Comparison of ENCODE assay signal across 10 mouse cellular contexts in genomic region chr12:113224206-113224605, GRCm38 (mm10). TPM values are rescaled to one million over a fixed set of nuclear protein-coding genes. Genes with fewer than 3 reads are reported as not detected.
DNase-seq lines count a peak whose midpoint lies in the region; ATAC-seq and TF ChIP-seq lines count a peak whose summit lies in the region.
"Had no signal": no experiment of that assay in that cellular context is flagged by ENCODE, and none has a peak within 500 bp of the region (broad histone marks: within the 10 kb centered on the region; RNA-seq: fewer than 3 reads in every experiment).

No protein-coding gene starts in this region.

- H3K27ac ChIP-seq in lung, embryonic 14.5 days (ENCODE audit: low read depth) = no peak overlapping the region
- no peak overlapping the region for H3K27ac ChIP-seq in stomach, postnatal 0 days (replicated peaks)
- H3K27ac ChIP-seq: embryonic facial prominence, embryonic 12.5 days had no signal

- no peaks in the 10 kb centered on the region for H3K9me3 ChIP-seq in E14TG2a.4 (ENCODE audit: low read length)
- no peaks in the 10 kb centered on the region for H3K9me3 ChIP-seq in lung, embryonic 14.5 days (ENCODE audit: low read depth, low read length)
- no peaks in the 10 kb centered on the region for H3K9me3 ChIP-seq in stomach, postnatal 0 days (ENCODE audit: control insufficient read depth, low read length)
- H3K9me3 ChIP-seq: heart, embryonic 12.5 days had no signal

- H3K9ac ChIP-seq in lung, embryonic 14.5 days = no peak overlapping the region
- no peak overlapping the region for H3K9ac ChIP-seq in stomach, postnatal 0 days (ENCODE audit: low read length)
- H3K9ac ChIP-seq: embryonic facial prominence, embryonic 12.5 days; heart, embryonic 12.5 days had no signal

- WGBS in lung, embryonic 14.5 days = 74% methylated on average over 5 of the region's 5 CpGs
- 69% methylated on average over 5 of the region's 5 CpGs for WGBS in stomach, postnatal 0 days

- no peaks in the 10 kb centered on the region for H3K36me3 ChIP-seq in E14TG2a.4 (ENCODE audit: insufficient read depth, low read length)
- no peaks in the 10 kb centered on the region for H3K36me3 ChIP-seq in lung, embryonic 14.5 days (ENCODE audit: insufficient read depth)
- H3K36me3 ChIP-seq in stomach, postnatal 0 days (ENCODE audit: control insufficient read depth, insufficient read depth, low read length) = no peaks in the 10 kb centered on the region
- H3K36me3 ChIP-seq: embryonic facial prominence, embryonic 12.5 days; heart, embryonic 12.5 days had no signal

- H3K27me3 ChIP-seq in E14TG2a.4 (ENCODE audit: insufficient read depth, low read length) = no peaks in the 10 kb centered on the region
- no peaks in the 10 kb centered on the region for H3K27me3 ChIP-seq in lung, embryonic 14.5 days (ENCODE audit: insufficient read depth, low read length)
- no peaks in the 10 kb centered on the region for H3K27me3 ChIP-seq in stomach, postnatal 0 days (ENCODE audit: control insufficient read depth, insufficient read depth, low read length)
- H3K27me3 ChIP-seq: embryonic facial prominence, embryonic 12.5 days; heart, embryonic 12.5 days had no signal

- peak; percentile 17 to 21 for DNase-seq in kidney, postnatal 4 days
- DNase-seq in kidney, postnatal 14 days = no peak
- no peak for DNase-seq in lung, embryonic 14.5 days
- DNase-seq in stomach, postnatal 0 days (ENCODE audit: low spot score) = peak; percentile 34
- DNase-seq in layer of hippocampus, postnatal 36 days = no peak
- no peak for DNase-seq in frontal cortex, postnatal 25 days (ENCODE audit: low spot score in 2 of 2)

- TF ChIP-seq CTCF in E14TG2a.4 (conservative IDR thresholded peaks at IDR 0.05; ENCODE audit: low read length) = peak; percentile 26
- peak; percentile 34 for TF ChIP-seq CTCF in lung, embryonic 14.5 days (IDR thresholded peaks at IDR 0.05; ENCODE audit: low read depth)
- TF ChIP-seq CTCF in stomach, postnatal 0 days (IDR thresholded peaks at IDR 0.05; ENCODE audit: low read depth) = peak; percentile 62

- no peak for ATAC-seq in lung, embryonic 14.5 days (ENCODE audit: insufficient read depth)
- no peak for ATAC-seq in stomach, postnatal 0 days (ENCODE audit: low FRiP score, low TSS enrichment)
- ATAC-seq in erythroblast, adult 5-6 weeks (replicated peaks; ENCODE audit: low FRiP score, poor library complexity, severe bottlenecking) = no peak

- H3K4me2 ChIP-seq in lung, embryonic 14.5 days = no peak overlapping the region
- H3K4me2 ChIP-seq in stomach, postnatal 0 days (replicated peaks; ENCODE audit: low read depth) = no peak overlapping the region
- H3K4me2 ChIP-seq: embryonic facial prominence, embryonic 12.5 days; heart, embryonic 12.5 days had no signal

- H3K4me1 ChIP-seq in E14TG2a.4 (replicated peaks; ENCODE audit: low read depth, low read length) = peaks cover 13% of the 10 kb centered on the region
- H3K4me1 ChIP-seq in lung, embryonic 14.5 days (ENCODE audit: insufficient read depth) = no peaks in the 10 kb centered on the region
- H3K4me1 ChIP-seq in stomach, postnatal 0 days (replicated peaks; ENCODE audit: control insufficient read depth, insufficient read depth) = no peaks in the 10 kb centered on the region
- H3K4me1 ChIP-seq: embryonic facial prominence, embryonic 12.5 days had no signal

- H3K4me3 ChIP-seq in E14TG2a.4 (replicated peaks; ENCODE audit: low read length) = no peak overlapping the region
- H3K4me3 ChIP-seq in lung, embryonic 14.5 days (ENCODE audit: low read depth, low read length) = no peak overlapping the region
- H3K4me3 ChIP-seq in stomach, postnatal 0 days (ENCODE audit: low read depth, low read length) = no peak overlapping the region
- H3K4me3 ChIP-seq: embryonic facial prominence, embryonic 12.5 days; heart, embryonic 12.5 days had no signal

- TF ChIP-seq EP300 in stomach, postnatal 0 days (optimal IDR thresholded peaks at IDR 0.05) = no peak

RNA-seq across cellular contexts. Expression of gene Tmem121, which starts 38.5 kb away (rescaled TPM):
- polyA plus RNA-seq in lung, embryonic 14.5 days (2014; fragmentation: Nextera tagmentation; extraction: Ambion mirVana) = 4.3 and 6.1 TPM in 2 replicates
- polyA plus RNA-seq in stomach, postnatal 0 days (2015; fragmentation: Nextera tagmentation; extraction: Ambion mirVana) = 4.2 and 4.6 TPM in 2 replicates
- not detected in 2 replicates for total RNA-seq in erythroblast, adult 5-6 weeks (2015; ENCODE audit: low replicate concordance)
- 1.0 TPM in 1 of 2 replicates, not detected in the other for total RNA-seq in erythroblast, adult 5-6 weeks (2017; ENCODE audit: low replicate concordance)
- total RNA-seq in layer of hippocampus, postnatal 36 days (2021) = 10 to 100 TPM; 20.5 to 23.8 TPM

Comparison
In these comparisons a context has a peak if more than half of its experiments do, and no peak if none do; other contexts are left out.
1. DNase-seq: peak in kidney, postnatal 4 days (2 of 2) and stomach, postnatal 0 days (single experiment); none in kidney, postnatal 14 days (single experiment), lung, embryonic 14.5 days (single experiment), layer of hippocampus, postnatal 36 days (0 of 2) and frontal cortex, postnatal 25 days (0 of 2).
2. RNA of gene Tmem121, which starts 38.5 kb away (total RNA-seq): 20.5 to 23.8 TPM in layer of hippocampus, postnatal 36 days; 1.0 TPM in erythroblast, adult 5-6 weeks; every median in the first group is over 10 times any median in the second.
3. Peak in every context shown above with its lines, with median percentiles within 50 percentile points of each other: CTCF ChIP-seq.